Mouse (Mus musculus) retina, postnatal 7 days (tissue): ENCODE results near the gene Arih1.
A peak's percentile ranks its signal among the peaks of the same experiment; 100 is the strongest.

Experiments
- DNase-seq: peaks from one replicate; pipeline ENCODE4 v3.0.0-alpha.2; 2012; ENCODE audit warnings: low read depth, low spot score

The Arih1 gene

DNA sequence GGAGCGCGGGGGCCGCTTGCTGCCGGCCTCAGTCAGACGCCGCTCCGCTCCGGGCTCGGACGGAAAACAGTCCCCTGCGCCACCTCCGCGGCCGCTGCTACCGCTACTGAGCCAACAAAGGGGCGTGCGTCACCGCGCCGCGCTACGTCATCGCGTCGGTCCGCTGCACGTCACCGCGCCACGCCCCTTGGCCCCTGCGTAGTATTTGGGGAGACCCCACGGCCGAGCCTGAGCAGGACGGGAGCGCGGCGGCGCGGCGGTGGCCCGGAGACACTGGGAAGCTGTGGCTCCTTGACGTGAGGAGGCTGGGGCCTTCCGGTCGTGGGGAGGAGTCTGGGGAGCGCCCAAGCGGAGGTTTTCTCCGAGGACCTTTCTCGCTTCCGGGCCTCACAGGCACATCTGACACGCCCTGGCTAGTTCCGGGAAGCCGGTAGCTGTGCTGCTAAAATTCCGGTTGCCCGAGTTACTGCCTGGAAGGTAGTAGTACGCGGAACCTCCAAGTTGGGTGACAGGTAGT, at the start of gene Arih1:
Arih1 (minus strand) TSS at position 70 of the 517 bp plus-strand sequence.
- peak; percentile 96 for DNase-seq

DNA sequence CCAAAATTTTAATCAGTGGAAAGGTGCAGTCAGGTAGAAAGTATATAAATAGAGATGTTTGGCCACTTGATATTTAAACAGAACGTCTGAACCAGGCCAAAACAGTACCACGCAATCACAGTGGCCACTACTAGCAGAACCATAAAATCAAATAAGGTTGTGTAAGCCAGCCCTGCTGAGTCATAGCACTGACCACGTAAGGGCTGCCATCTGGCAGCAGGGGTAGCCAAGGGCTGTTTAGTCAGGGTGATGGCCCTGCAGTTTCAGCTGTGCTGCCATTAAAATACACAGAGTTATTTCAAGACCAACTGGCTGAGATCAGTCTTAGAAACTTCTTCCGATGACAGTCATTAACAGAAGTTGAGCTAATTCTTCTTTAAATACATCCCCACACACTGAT, 47.5 kb upstream of the Arih1 start:
- no peak for DNase-seq

DNA sequence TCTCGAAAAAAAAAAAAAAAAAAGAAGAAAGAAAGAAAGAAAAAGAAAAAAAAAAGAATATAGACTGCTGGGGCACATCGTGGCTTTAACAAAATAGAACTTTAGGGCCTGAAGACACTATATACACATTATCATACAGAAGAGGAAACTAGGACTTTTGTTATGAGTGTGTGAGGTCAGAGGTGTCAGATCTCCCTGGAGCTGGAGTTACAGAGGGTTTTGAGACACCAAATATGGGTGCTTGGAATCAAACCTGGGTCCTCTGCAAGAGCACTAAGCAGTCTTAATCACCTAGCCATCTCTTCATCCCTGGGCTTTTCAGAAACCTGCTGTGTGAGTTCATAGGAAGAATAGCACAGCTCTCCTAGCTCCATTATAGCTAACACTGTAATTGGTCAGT, 47.0 kb upstream of the Arih1 start:
- no peak for DNase-seq

DNA sequence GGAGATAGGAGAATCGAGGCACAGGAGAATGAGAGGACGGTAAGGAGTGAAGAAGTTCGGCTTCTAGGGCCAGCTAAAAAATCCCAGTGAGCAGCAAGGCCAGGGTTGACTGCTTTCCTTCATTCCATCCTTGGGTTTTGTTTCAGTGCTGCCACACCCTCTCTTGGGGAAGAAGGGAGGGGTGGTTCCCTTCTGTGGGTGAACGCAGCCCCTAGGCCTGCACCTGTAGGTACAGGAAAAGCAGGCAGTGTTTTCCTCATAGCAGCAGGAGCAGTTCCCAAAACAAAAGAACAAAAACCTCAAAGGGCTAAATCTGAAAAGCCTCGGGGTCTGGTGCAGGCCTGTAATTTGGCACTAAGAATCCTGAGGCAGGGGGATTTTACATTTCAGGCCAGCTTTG, 45.2 kb upstream of the Arih1 start:
- no peak for DNase-seq

DNA sequence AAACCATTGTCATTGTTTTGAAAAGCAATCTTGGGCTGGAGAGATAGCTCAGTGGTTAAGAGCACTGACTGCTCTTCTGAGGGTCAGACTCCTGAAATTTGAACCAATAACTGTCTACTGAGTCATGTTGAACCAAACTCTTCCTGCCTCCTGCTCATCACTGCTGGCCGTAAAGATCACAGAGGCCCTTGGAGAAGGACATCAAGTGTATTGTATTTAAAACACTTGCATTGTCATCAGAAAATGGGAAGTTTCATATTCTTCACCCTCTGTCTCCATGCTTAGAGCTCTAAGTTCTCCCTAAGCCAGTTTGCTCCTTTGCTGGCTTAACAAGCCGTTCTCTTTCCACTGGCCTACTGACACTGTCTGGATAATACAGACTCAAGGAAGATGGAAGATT, 41.9 kb upstream of the Arih1 start:
- no peak for DNase-seq

DNA sequence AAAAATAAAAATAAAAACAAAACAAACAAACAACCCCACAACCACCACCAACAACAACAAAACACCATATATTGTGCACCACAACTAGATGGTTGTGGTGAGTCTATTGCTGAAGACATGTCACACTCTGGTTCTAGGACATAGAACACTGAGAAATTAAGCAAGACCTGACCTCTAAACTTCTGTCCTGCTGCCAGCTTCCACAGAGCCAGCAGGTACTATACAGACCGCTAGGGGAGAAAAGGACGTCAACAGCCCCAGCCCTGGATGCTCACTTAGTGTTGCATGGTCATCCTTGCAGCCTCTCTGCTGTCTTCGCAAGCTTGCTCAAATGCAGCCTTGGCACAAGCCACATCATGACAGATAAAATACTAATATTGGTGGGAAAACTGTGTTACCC, 41.2 kb upstream of the Arih1 start:
- DNase-seq = no peak

DNA sequence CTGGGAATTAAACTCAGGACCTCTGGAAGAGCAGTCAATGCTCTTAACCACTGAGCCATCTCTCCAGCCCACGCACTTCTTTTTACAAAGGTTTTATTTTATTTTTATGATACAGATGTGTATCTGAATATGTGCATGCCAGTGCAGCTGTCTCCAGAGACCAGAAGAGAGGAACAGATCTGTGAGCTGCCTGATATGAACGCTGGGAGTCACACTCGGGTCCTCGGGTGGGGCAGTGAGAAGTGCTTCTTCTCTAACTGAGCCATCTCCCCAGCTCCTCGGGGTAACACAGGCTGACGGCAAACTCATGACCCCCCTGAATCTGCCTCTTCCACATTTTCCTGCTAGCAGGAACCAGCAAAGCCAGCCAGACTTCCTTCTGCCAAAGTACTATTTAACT, 40.3 kb upstream of the Arih1 start:
- no peak for DNase-seq

DNA sequence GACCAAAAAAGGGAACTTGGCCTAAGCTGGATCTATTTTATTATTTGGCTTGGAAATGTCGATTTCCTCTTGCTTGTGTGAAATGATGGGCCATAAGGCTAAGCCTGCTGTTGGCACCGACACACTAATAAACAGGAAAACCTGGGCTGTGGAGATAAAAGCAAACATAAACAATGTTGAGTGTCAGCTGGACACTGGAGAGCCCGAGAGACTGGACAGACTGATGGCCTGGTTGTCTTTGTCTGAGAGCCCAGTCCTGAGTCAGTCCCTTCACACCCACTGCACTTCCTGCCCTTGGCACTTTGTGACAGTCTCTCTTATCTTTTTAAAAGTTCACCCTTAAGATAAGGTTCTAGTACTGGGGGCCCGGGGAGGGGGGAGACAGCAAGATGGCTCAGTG, 36.5 kb upstream of the Arih1 start:
- DNase-seq = no peak

DNA sequence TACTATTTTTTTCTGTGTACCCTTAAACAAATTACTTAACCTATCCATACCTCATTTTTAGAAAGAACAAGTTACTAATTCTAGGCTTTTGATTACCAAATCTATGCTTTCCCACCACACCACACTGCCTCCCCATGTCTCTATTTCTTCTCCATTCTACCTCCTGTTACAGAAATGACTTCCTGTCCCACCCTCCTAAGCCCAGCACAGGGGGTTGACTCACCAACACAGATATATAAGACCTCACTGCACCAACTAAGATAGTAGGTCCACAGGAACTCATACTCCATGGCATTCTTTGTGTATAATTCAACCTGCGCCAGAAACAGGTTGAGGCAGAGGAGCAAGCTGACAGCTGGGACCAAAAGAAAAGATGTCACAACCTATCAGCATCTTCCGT, 33.0 kb upstream of the Arih1 start:
- no peak for DNase-seq

DNA sequence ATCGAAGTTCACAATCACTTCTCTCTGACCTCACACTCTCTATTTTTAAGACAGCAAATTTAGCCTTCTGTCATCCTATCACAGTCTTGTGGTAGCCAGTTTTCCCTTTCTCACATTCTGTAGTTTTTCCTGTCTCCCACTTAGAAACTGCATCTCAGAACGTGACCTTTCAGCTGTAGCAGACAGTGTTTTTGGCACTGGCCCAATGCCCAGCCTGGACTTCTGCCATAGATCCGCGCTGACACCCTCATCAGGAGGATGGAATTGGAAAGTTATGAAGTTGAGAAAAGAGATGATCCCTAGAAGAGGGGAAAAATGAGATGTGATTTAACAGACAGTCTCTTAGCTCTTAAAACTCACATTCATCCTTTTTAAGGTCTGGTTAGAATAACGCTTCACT, 32.6 kb upstream of the Arih1 start:
- no peak for DNase-seq

DNA sequence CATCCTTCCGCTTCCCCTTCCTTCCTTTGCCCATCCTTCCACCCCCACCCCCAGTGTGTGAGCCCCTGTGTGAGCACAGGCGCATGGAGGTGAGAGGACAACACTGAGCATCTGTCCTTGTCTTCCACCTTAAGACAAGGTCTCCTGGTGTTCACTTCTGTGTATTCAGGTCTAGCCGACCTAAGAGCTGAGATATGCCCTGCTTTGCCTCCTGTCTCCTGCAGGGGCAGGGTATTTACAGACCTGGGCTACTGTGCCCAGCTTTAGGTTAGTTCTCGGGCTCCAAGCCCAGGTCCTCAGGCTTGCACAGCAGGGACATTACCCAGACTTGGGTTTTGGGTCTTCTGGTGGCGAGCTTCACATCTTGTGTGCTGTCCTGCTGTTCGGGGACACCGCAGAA, 30.7 kb upstream of the Arih1 start:
- DNase-seq = no peak

DNA sequence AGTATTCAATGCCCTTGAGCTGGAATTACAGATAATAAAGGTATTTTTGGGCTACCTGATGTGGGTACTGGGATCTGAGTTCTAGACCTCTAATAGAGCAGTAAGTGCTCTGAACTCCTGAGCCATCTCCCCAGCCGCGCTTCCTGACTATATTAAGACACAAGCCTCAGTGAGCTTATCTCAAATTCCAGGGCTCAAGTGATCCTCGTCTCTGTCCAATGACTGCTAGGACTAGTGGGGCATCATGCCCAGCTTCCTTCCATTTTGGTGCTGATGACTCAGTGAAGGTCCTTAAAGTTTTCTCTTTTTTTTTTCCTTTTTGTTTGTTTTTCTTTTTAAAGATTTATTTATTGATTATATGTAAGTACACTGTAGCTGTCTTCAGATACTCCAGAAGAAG, 28.7 kb upstream of the Arih1 start:
- DNase-seq = no peak

DNA sequence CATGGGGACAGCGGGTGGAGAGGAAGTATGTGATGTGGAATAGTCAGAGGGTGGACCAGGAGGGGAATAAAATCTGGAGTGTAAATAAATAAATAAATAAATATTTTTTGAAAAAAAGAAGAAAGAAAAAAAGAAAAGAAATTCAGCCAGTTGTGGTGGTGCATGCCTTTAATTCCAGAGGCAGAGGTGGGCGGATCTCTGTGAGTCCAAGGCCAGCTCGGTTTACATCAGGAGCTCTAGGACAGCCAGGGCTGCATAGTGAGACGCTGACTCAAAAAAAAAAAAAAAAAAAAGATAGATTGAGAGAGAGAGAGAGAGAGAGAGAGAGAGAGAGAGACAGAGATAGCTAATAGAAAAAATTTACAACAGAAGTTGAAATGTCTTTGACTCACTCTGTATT, 26.0 kb upstream of the Arih1 start:
- no peak for DNase-seq

DNA sequence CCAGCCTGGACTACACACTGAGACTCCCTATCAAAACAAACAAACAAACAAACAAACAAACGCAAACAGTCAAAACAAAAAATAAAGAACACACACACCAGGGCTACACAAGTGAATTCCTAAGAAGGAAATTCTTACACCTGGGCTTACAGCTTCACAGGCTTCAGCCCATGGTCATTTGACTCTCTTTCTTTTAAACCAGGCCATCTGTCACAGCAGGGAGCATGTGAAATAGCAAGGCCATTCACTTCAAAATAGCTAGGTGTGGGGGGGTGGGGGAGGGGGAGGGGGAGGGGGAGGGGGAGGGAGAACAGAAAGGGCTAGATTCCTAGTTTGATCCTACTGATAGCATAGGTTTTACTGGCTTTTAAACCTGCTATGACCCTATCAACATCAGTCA, 21.7 kb upstream of the Arih1 start:
- no peak for DNase-seq

DNA sequence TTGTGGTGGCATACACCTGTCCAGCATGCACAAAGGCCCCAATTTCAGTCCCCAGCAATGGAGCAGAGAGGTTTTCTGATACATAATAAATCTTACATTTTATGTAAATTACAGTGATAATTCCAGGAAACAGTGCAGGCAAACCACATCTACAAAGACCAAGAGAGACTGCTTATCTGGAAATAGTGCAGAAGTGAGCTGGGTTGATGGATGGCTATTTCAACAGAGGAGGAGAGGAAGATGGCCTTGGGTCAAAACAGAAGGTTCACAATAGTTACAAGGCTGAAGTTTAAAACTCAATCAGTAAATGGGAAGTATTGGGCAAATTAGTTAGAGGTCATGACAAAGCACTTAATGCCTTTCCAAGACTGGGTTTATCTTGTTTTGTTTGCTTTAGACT, 913 bp upstream of the Arih1 start:
- no peak for DNase-seq

DNA sequence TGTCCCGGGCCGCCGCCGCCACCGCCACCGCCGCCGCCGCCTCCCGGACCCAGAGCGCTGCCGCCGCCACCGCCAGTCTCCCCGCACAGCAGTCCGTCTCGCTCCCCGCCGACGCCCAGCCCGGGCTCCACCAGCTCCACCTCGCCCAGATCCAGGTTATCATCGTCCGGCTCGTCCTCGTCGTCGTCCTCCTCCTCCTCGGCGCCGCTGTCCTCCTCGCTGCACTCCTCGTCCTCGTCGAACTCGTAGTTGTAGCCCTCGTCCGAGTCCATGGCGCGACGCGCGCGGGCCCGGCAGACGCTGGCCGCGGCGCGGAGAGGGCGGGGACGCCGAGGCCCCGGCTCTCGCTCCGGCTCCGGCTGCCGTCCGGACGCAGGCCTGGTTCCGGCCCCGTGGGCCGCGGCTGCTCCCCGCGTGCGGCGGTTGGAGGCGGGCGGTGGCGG, 321 bp downstream of the Arih1 start:
- no peak for DNase-seq

DNA sequence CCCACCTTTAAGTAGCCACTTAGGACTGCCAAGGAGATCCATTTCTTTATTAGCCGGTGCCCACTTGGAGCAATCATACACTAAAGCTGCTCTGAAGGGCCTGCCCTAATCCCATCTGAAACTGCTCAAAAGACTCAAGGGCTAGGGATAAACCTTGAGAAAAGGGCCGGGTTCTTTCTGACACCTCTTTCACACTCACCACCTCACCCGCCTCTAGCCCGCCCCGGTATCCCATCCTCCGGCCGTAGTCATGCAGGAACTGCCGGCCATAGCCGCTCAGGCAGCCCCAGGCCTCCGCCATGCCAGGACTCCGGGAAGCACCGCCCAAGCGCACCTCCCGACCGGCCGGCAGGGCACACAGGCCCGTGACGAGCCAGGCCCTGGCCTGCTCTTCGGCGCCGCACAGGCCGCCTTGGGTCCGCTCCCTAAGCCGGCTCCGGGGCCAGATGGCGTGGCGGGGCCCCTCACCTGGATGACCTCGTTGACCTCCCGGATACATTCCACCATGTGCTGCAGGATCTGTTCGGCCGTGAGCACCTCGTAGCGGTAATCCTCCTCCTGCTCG, 825 bp downstream of the Arih1 start:
- DNase-seq = peak; percentile 46

DNA sequence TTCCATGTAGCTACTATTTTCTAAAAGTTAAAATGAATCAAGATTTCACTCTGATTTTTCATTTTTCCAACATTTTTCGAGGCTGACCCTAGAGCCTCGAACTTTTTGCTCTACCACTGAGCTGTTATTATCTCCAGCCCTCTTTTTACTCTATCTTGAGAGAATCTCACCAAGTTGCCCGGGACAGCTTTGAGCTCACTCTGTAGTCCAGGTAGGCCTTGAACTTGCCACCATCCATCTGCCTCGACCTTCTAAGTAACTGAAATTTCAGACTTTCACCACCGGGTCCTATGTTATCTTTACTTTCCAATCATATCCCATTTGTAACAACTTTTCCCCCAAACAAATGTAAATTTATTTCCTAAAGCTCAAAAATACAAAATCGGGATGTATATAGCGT, 1.7 kb downstream of the Arih1 start:
- DNase-seq = no peak

DNA sequence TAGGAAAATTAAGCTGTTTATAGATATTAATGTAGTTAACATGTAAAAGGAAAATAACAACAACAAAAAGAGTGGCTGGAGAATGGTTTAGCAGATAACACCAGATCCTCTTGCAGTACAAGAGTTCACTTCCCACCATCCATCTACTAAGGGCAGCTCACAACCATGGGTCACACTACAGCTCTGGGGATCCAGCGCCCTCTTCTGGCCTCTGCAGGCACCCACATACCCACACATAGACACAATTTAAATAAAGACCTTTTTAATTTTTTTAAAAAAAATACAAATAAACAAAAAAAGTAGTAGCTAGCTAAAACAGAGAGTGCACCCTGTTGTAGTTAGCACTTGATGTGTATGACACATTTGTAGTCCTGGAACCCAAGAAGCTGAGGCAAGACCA, 4.0 kb downstream of the Arih1 start:
- DNase-seq = no peak

DNA sequence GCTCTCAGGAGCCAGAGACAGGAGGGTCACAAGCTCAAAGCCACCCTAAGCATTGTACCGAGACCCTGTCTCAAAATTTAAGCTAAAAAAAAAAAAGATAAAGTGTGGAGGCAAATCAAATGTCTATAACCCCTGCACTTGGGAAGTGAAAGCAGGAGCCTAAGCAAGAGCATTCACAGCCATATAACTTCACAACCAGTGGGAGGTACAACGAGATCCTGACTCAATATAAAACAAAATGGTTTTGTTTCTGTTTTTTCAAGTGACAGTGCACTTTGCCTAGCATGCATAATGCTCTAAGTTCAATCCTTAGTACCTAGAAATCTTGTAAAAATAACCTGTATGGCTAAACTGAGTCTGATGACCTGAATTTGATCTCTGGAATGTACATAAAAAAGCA, 9.8 kb downstream of the Arih1 start:
- no peak for DNase-seq

DNA sequence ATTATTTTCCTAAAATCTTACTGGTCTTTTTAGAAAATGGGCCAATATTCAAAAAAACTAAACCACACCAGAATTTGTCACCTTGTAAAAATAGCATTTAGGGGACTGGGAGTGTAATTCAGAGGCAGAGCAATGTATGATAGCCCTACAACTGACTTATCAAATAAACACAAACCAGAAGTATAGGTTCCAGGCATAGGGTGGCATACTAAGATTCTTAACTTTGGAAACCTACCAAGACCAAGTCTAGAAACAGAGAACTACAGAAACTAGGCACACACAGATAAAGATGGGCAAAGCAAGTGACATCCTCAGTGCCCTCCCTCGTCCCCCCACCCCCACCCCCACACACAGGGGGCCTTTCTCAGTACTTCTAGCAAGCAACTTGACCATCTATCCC, 11.6 kb downstream of the Arih1 start:
- DNase-seq = no peak

DNA sequence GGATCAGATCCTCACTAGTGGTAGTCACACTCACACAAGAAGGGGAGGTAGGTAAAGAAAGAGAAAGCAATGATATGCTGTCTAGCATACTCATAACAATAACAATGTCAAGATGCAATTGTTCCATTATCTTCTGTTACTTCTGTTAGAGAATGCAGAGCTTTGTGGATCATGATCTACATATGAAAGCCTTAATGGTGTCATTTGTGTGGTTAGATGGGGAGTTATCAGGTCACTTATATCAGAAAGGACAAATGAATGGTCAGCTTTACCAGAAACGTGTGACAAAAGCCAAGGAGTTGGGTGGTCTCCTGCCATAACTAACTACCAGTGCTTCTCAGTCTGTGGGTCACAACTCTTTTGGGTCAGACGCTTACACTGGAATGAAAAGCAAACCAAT, 13.2 kb downstream of the Arih1 start:
- DNase-seq = no peak

DNA sequence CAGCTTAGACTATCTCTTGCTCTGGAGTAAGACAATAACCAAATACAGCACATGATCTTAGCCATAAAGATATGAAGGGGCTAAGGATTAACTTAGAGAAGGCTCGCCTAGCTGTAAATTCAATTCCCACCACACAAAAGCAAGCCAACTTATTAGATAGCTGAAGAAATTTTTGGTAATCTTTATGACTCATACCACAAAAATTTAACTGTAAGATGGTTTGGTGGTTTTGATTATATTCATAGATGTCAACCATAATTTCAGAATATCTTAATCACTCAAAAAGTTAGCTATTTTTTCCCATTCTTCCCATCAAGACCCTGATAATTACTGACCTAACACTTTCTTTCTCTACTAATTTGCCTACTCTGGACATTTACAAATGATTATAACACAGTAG, 17.0 kb downstream of the Arih1 start:
- DNase-seq = no peak

DNA sequence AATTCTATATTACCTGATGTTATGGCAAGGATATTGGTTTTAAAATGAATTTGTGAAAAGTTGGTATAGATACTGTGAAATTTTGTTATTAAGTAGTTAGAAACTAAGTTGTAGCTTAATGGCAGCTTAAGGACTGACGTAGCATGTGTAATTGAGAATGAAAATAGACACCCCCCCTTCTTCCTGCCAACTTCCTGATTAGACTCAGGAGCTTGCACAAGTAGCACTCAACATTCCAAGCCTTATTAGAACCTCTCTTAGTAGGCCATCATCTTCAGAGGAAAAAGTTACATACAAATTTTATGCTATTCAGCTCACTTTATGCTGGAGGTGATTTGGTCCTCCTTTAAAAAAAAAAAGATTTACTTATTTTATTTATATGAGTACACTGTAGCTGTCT, 22.1 kb downstream of the Arih1 start:
- DNase-seq = no peak
